Mouse (Mus musculus) lung, adult 2 months (tissue): ENCODE measurements around the gene Clic1.

ENCODE experiments used
- CTCF ChIP-seq: fragments of 200-500 bp; IDR thresholded peaks from 2 replicates; pipeline ENCODE4 v1.5.1; 2011; ENCODE audit warnings: mild to moderate bottlenecking, low read length, control low read depth; ENCODE audit not compliant: insufficient read depth
- POLR2A ChIP-seq: fragments of 200-500 bp; IDR thresholded peaks from 2 replicates; pipeline ENCODE4 v1.6.1; 2011; ENCODE audit warnings: low read depth, mild to moderate bottlenecking, control low read depth, low read length, borderline replicate concordance; ENCODE audit errors: extremely low read depth

- no peak for TF ChIP-seq CTCF
- TF ChIP-seq POLR2A: no peak
Measured at GRCm38 (mm10) chr17:35058316-35058715, 8.6 kb downstream of the Clic1 start.
